Mouse (Mus musculus) adrenal gland, adult (tissue): Measurements from ENCODE around the gene Hscb.

Experiments used
- DNase-seq, 2 experiments: peaks; one replicate each; pipeline ENCODE4 v3.0.0; 2022 to 2023; ENCODE audit warnings: low spot score in 1 of 2; ENCODE audit not compliant: inconsistent age in 2 of 2

Gene Hscb

DNA sequence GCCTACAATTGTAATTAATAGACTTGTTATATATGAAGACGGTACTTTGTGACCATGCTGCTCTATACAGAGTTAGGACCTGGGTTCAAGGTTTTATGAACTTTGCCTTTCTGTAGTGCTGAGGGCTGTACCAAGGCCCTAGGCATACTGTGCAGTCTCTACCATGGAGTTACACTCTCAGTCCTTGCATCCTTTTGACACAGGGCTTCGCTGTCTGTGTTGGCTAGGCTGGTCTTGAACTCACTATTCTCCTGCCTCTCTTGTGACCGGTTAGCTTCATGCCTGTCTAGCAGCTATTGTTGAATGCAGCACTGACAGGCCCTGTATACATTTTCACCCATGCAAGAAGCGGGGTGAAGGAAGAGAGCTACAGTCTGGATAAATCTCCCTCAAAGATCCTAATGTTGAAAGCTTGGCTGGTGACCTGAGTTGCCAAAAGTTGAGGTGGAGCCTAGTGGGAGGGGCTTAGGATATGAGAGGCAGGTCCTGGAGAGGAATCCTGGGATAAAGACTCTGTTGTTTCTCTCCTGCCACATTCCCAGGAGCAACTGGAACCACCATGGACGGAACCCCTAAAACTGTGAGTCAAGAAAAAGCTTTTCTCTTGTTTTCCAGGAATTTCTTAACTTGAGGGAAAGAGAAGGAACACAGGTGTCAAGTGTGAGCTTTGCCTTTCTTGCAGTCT, 8.4 kb downstream of the Hscb start:
- DNase-seq, result no peak

DNA sequence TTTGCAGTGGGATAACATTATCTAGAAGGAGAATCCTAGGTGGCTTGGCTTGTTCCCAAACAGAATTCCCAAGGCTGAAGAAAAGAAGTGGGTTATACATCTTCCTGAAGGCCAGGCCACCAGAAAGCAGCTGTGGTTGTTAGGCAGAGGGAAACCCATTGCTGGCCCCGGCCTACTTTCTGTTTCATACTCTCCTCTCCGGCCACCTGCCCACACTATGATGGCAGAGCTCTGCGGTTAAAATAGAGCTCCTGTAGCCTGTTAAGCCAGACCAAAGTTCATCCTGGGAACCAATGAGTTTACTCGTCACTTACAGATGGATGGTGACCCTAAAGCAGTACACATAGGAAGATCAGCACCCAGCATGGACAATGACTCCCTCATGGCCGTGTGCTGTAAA, 12.0 kb downstream of the Hscb start:
- no peak for DNase-seq

- no peak for DNase-seq
Measured at GRCm38 (mm10) chr5:110826781-110827495, 12.6 kb downstream of the Hscb start.

DNA sequence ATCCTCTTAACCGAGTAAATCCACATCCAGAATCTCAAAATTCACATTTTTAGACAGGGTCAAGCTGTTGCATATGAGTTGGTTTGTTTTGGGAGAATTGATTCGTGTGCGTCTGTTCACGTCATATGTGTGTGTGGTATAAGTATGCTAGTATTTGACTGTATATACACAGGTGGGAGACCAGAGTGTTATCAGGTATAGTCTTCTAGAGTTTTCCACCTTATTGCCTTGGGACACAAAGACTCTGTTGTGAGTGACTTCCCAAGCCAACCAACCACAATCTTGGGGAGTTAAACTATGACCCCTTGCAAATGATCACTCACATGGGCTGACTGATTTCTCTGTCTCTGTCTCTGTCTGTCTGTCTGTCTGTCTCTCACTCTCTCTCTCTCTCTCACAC, 15.2 kb downstream of the Hscb start:
- DNase-seq, result no peak

DNA sequence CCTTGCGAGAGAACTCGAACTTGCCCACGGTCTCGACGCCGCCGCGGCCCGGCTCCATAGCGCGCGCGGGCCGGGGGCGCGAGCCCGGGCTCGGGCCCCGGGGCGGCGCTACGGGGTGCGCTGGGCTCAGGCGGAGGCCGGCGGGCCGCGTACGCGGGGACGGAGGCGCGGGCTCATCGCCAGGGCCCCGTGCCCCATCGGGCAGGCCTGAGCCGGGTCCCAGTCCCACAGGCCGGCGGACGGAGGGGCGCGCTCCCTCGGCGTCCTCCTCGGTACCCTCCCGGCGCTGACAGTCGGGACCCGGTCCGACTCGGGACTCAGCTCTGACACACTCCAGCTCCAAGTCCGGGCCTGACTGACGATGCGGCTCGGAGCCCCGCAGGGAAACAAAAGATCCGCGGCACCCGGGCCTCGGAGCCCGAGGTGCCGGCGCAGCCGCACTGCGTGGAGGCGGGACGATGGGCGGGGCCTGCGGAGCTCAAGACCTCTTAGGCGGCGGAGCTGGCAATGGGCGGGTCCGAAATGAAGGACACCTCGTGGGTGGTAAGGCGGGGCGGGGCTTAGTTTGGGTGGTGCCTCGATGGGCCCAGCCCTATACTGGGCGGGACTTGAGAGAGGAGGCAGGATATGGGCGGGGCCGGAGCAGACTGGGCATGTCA, 29.8 kb downstream of the Hscb start, which contains the start of gene Ulk1:
Ulk1 (minus strand) TSS at position 431 of the 659 bp plus-strand sequence.
- peak; percentile 100 for DNase-seq

DNA sequence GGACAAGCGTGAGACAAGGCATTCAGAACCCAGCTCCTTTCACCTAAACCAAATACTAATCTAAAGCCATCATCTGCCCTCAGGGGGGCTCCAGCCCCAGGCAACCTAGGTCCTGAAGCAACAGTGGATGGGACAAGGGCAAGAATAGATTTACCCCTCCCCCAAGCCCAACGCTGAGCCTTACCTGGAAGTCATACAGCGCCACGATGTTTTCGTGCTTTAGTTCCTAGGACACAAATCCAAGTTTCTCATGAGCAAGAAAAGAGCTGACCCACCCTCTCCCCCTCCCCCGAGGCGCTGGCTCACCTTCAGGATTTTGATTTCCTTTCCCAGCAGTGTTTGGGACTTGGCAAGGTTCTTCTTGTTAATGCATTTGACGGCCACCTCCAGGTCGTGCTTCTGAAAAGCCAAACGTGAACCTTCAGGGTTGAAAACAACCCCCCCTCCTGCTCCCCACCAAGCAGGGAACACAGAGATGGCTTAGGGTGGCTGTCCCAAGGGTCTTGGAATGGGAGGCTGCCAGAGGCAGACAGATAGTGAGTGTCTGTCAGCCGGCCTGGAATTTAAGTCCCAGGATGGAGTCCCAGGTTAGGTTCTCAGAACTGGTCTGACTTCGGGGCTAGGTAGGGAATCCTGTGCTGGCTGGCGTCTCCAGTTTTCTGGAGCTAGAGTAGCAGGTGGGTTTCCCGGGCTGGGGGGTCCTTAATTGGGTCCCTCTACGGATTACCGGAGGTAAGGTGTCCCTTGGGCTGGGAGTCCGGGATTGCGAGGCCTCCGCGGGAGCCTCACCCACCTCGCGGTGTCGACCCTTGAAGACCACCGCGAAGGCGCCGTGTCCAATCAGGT, 30.5 kb downstream of the Hscb start:
- DNase-seq, result peak; percentile 37 to 78

DNA sequence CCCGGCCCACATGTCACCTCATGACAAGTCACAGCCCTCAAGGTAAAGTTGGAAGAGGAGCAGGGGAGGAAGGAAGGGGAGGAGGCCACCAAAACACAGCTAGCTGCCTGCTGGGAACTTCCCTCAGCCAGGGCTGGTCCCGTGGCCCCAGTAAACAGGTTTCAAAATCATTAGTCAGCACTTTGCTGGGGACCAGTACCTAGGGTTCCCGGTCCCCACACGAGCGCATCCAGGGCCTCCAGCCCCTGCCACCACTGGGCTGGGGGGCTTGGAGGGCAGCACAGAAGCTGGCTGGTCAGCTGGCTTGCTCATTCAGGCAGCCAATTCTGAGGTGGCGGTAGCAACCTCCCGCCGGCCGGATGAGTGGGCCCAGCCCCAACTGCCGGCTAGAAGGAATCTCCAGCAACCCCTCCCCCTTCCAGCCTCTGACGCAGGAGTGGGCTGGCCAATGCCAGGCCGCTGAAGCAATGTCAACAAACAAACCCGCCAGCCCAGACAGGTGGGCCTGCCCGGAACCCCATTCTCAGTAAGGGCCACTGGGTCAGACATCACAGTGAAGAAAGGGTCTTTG, 31.4 kb downstream of the Hscb start:
- peak; percentile 91 to 96 for DNase-seq

DNA sequence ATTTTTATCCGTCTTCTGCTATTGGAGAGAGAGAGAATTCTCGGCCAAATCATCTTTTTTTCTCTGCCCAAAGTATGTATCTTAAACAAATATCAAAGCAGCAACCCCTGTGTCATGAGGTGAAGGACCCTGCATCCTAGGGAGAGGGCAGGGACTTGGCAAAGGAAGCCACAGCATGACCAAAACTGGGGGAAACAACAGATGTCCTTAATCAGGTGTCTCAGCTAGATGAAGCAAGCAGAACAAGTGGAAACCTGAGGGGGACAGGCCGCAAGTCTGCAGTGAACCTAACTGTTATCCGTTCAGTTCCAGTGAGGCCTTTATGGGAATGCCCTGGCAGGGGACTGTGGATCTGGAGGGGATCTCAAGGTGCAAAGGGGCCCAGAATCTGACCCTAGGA, 32.1 kb downstream of the Hscb start:
- no peak for DNase-seq

DNA sequence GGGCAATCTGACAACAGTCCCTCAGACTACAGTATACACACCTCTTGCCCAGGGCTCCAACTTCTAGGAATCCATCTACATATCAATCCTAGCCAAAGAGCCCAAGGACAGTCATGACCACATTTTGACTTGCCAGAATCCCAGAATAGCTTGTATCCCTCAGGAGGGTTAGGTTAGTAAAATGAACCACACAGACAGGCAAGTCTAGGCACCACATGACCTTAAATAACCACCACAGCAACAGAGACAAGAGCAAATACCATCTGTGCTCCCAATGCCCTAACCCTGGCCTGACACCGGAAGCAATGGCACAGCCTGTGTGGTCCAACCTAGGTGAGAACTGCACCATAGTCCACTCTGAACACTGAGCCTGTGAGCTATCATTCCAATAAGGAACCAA, 32.9 kb downstream of the Hscb start:
- peak in 1 of 2 experiments; percentile 37 for DNase-seq

DNA sequence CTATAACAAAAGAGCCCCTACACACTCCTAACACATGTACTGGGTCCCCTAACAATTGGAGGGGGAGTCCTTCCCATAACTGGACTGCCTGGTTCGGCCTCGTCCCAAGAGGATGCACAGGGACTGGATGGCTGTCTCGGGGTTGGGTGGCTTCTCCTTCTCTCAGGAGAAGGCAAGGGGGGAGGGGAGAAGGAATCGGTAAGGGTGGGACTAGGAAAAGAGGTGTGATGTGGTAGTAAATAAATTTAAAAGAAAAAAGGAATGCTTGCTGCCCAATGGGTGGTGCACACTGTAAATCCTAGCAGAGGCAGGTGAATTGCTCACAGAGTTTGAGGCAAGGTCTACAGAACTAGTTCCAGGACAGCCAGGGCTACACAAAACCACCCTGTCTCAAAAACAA, 33.4 kb downstream of the Hscb start:
- DNase-seq, result no peak

GRCm38 (mm10) chr5:110804012-110804743, 35.4 kb downstream of the Hscb start:
- peak in 1 of 2 experiments; percentile 24 for DNase-seq

DNA sequence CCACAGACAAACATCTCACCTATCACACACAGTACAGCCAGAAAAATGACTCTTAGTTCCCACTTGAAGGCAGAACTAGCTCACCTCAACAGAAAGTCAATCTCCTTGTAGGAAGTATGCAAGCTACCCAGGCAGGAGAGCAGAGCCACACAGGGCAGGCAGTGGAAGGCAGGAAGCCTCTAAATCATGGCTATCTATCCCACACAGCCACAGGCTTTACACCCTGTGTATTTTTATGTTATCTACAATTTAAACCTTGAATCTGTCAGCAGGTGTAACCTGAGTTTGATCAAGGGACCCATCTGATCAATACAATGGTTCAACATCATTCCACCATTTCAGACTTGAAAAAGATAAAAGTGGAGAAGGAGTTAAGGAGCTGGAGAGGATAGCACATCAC, 36.8 kb downstream of the Hscb start:
- peak in 1 of 2 experiments; percentile 17 for DNase-seq

GRCm38 (mm10) chr5:110802186-110802585, 37.4 kb downstream of the Hscb start:
- DNase-seq, result peak in 1 of 2 experiments; percentile 49

DNA sequence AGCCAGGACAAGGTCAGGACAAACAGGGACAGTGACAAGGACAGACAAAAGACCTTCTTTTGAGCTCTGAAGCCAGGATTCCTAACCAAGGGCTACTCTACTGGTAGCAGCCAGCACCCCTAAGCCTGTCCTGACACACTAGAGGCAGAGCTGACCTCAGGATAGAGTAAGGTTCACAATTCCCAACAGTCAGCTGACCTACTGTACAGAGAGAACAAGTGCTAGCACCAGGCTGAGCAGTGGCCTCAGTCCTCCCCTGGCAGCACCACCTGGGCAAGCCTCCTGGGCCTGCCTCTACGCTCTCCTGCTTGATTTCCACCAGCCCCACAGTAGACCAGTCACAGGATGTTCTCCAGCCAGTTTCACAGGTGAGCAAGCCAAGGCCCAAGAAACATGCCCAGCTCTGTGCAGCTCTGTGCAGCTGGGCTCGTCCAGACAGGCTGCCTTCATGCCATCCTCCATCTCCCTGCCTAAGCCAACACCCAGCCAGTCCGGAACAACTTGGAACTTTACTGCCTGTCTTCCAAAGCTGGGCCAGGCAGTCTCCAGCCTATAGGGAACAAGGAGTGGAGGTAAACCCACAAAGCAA, 38.4 kb downstream of the Hscb start:
- DNase-seq, result peak in 1 of 2 experiments; percentile 70

GRCm38 (mm10) chr5:110797696-110798095, 41.9 kb downstream of the Hscb start:
- peak; percentile 68 to 77 for DNase-seq

- no peak for DNase-seq
Measured at GRCm38 (mm10) chr5:110794363-110794762, 45.2 kb downstream of the Hscb start.

DNA sequence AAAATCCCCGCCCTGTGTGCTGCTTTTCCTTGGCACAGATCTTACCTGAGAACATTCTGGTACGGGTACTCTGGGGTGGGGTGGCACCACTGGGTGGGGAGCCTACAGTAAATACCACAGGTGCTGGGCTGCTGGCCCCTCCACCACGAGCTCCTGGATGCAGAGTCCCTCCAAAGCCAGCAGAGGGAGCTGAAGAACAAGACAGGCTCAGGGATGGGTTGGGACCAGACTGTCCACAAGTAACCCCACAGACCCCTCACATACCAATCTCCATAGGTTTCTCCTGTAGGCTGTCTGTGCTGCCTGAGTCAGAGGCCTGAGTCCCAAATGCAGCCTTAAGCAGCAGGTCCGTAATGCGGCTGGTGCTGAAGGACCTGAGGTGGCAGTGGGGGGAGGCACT, 50.9 kb downstream of the Hscb start:
- peak in 1 of 2 experiments; percentile 78 for DNase-seq

- DNase-seq, result no peak
Measured at GRCm38 (mm10) chr5:110786081-110786835, 53.3 kb downstream of the Hscb start.

DNA sequence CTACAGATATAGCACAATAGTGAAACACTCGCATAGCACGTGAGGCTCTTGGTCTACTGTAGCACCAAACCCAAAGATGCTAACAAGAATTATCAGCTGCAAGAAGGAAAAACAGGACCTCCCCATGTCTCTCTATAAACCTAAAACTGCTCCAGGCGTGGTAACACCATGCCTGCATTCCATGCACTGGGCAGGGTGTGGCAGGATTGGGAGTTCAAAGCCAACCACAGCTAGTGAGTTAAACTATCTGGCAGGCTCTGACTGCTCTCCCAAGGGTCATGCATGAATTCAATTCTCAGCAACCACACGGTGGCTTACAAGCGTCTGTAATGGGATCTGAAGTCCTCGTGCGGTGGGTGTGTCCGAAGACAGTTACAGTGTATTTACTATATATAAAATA, 56.4 kb downstream of the Hscb start:
- no peak for DNase-seq
